Mouse (Mus musculus) thymus, postnatal 4 days (tissue): Measurements from ENCODE around the gene Ranbp1.
"Not testable (repeated sequence)": the region's sequence is repeated elsewhere in the genome, so short reads cannot be mapped to it uniquely, and the experiment has no call there.

Source experiments
- DNase-seq: peaks from one replicate; pipeline ENCODE4 v3.0.0; 2021

Gene Ranbp1

GRCm38 (mm10) chr16:18248433-18249363, at the start of gene Ranbp1, which contains the start of gene Trmt2a:
Ranbp1 (minus strand) TSS chr16:18248732.
Trmt2a (plus strand) TSS chr16:18248679.
- peak; percentile 99 for DNase-seq

- DNase-seq = not testable (repeated sequence)
Measured at GRCm38 (mm10) chr16:18289614-18290013, 41.1 kb upstream of the Ranbp1 start.

- DNase-seq = peak; percentile 98
Measured at GRCm38 (mm10) chr16:18289067-18289588, 40.6 kb upstream of the Ranbp1 start, which contains the start of gene Dgcr8. Dgcr8 (minus strand) TSS chr16:18289246.

- DNase-seq = peak; percentile 89
Measured at GRCm38 (mm10) chr16:18288581-18289061, 40.1 kb upstream of the Ranbp1 start.

- peak; percentile 14 for DNase-seq
Measured at GRCm38 (mm10) chr16:18288166-18288565, 39.6 kb upstream of the Ranbp1 start.

- DNase-seq = no peak
Measured at GRCm38 (mm10) chr16:18275166-18275565, 26.6 kb upstream of the Ranbp1 start.

- DNase-seq = peak; percentile 30
Measured at GRCm38 (mm10) chr16:18268182-18268581, 19.6 kb upstream of the Ranbp1 start.

GRCm38 (mm10) chr16:18265024-18265423, 16.5 kb upstream of the Ranbp1 start:
- DNase-seq = no peak

GRCm38 (mm10) chr16:18258221-18258620, 9.7 kb upstream of the Ranbp1 start, which contains the start of gene Gm49776:
Gm49776 (minus strand) TSS chr16:18258321.
- no peak for DNase-seq

GRCm38 (mm10) chr16:18253866-18254265, 5.3 kb upstream of the Ranbp1 start:
- DNase-seq = no peak

GRCm38 (mm10) chr16:18252736-18253135, 4.2 kb upstream of the Ranbp1 start:
- no peak for DNase-seq

- DNase-seq = no peak
Measured at GRCm38 (mm10) chr16:18250828-18251790, 2.6 kb upstream of the Ranbp1 start.

GRCm38 (mm10) chr16:18250231-18250630, 1.7 kb upstream of the Ranbp1 start:
- no peak for DNase-seq

GRCm38 (mm10) chr16:18249364-18249967, 934 bp upstream of the Ranbp1 start:
- peak; percentile 62 for DNase-seq

GRCm38 (mm10) chr16:18247521-18248399, 772 bp downstream of the Ranbp1 start:
- DNase-seq = no peak

GRCm38 (mm10) chr16:18241581-18241980, 7.0 kb downstream of the Ranbp1 start:
- DNase-seq = no peak

GRCm38 (mm10) chr16:18236676-18237501, 11.6 kb downstream of the Ranbp1 start:
- DNase-seq = no peak

- peak; percentile 70 for DNase-seq
Measured at GRCm38 (mm10) chr16:18235389-18236065, 13.0 kb downstream of the Ranbp1 start.

- DNase-seq = peak; percentile 81
Measured at GRCm38 (mm10) chr16:18234671-18235388, 13.7 kb downstream of the Ranbp1 start, which contains the start of gene Zdhhc8. Zdhhc8 (minus strand) TSS chr16:18235136.
